In genomic region chr10:4327716-4328115, GRCm38 (mm10) we compare ENCODE assay signal across 9 mouse cellular contexts.
"Had no signal": no experiment of that assay in that cellular context is flagged by ENCODE, and none has a peak within 500 bp of the region (broad histone marks: within the 10 kb centered on the region; RNA-seq: fewer than 3 reads in every experiment).

No protein-coding gene starts in this region.

- DNase-seq: liver, postnatal 0 days; lung, adult 2 months; lung, postnatal 36 days; right cerebral cortex, postnatal 14 days; thymus, adult 2 months; thymus, postnatal 25 days; thymus, postnatal 4 days had no signal

- ATAC-seq: liver, postnatal 0 days; midbrain, embryonic 13.5 days; midbrain, embryonic 15.5 days had no signal
